Mouse (Mus musculus) CH12.LX (cell line): ENCODE data around the gene Cdyl. TPM values are rescaled to one million over a fixed set of nuclear protein-coding genes. Genes with fewer than 3 reads are reported as not detected.

ENCODE experiments used
- DNase-seq: peaks from one replicate; pipeline ENCODE4 v3.0.0-alpha.2; 2013; ENCODE audit errors: extremely low read depth
- H3K27ac ChIP-seq: 2 replicates; pipeline ENCODE4 v1.5.1; 2012; ENCODE audit warnings: low read depth, mild to moderate bottlenecking, control low read depth, moderate library complexity; ENCODE audit not compliant: insufficient read depth
- H3K27me3 ChIP-seq: replicated peaks from 2 replicates; pipeline ENCODE3; 2012; ENCODE audit warnings: inconsistent platforms
- H3K36me3 ChIP-seq, 2 experiments: replicated peaks in 1 of 2; 2 replicates each; pipeline versions ENCODE3 to v1.6.1; 2012; ENCODE audit warnings: inconsistent platforms in 1 of 2, low read length in 1 of 2, mild to moderate bottlenecking in 1 of 2, mixed read lengths in 1 of 2, moderate library complexity in 1 of 2; ENCODE audit not compliant: control insufficient read depth in 1 of 2, insufficient read depth in 1 of 2
- H3K4me1 ChIP-seq, 2 experiments: 2 replicates each; pipeline ENCODE4 v1.6.1; 2012; ENCODE audit warnings: inconsistent platforms in 1 of 2, moderate library complexity in 1 of 2; ENCODE audit not compliant: insufficient read depth in 2 of 2, control insufficient read depth in 1 of 2
- H3K4me2 ChIP-seq: 2 replicates; pipeline ENCODE4 v1.6.1; 2012; ENCODE audit warnings: low read depth, mild to moderate bottlenecking, control low read depth; ENCODE audit not compliant: poor library complexity, insufficient read depth, severe bottlenecking
- H3K4me3 ChIP-seq, 3 experiments: fragments of 150-350 bp in 1 of 3; sonication (generic) in 1 of 3; replicated peaks in 1 of 3; 2 replicates each; pipeline versions ENCODE3 to v1.5.1; 2011 to 2012; ENCODE audit warnings: low read depth in 2 of 3, low read length in 2 of 3, mild to moderate bottlenecking in 2 of 3, moderate library complexity in 2 of 3, control low read depth in 1 of 3, improper control_type of control experiment in 1 of 3, inconsistent platforms in 1 of 3, mixed read lengths in 1 of 3; ENCODE audit not compliant: poor library complexity in 1 of 3
- H3K79me2 ChIP-seq: replicated peaks from 2 replicates; pipeline ENCODE4 v1.6.1; 2012; ENCODE audit warnings: mild to moderate bottlenecking, moderate library complexity; ENCODE audit not compliant: control insufficient read depth, poor library complexity, insufficient read depth, severe bottlenecking; ENCODE audit errors: extremely low read depth
- H3K9ac ChIP-seq: 2 replicates; pipeline ENCODE4 v1.6.1; 2012; ENCODE audit warnings: low read depth, mild to moderate bottlenecking, control low read depth, moderate library complexity; ENCODE audit not compliant: insufficient read depth
- H3K9me3 ChIP-seq: replicated peaks from 2 replicates; pipeline ENCODE3; 2012; ENCODE audit warnings: low read length, inconsistent platforms, mixed read lengths
- CHD2 ChIP-seq: IDR thresholded peaks from 2 replicates; pipeline ENCODE4 v1.6.1; 2011; ENCODE audit warnings: low read length, improper control_type of control experiment
- GABPA ChIP-seq: IDR thresholded peaks from 2 replicates; pipeline ENCODE4 v1.6.1; 2012; ENCODE audit warnings: low read depth, low read length, improper control_type of control experiment, inconsistent platforms; ENCODE audit not compliant: insufficient replicate concordance
- HCFC1 ChIP-seq: IDR thresholded peaks from 2 replicates; pipeline ENCODE4 v1.6.1; 2012; ENCODE audit warnings: low read depth, mild to moderate bottlenecking, inconsistent platforms, low read length, improper control_type of control experiment
- JUN ChIP-seq: IDR thresholded peaks from 2 replicates; pipeline ENCODE4 v1.6.1; 2011; ENCODE audit warnings: low read depth, mild to moderate bottlenecking, low read length, improper control_type of control experiment, moderate library complexity; ENCODE audit not compliant: insufficient read depth
- JUND ChIP-seq: conservative IDR thresholded peaks from 2 replicates; pipeline ENCODE4 v1.6.1; 2011; ENCODE audit warnings: low read depth, low read length, improper control_type of control experiment
- KAT2A ChIP-seq: IDR thresholded peaks from 2 replicates; pipeline ENCODE4 v1.6.1; 2012; ENCODE audit warnings: low read length, improper control_type of control experiment, inconsistent platforms; ENCODE audit not compliant: insufficient replicate concordance
- MAFK ChIP-seq: IDR thresholded peaks from 2 replicates; pipeline ENCODE4 v1.6.1; 2011; ENCODE audit warnings: low read length, improper control_type of control experiment; ENCODE audit not compliant: insufficient replicate concordance
- MAZ ChIP-seq: IDR thresholded peaks from 2 replicates; pipeline ENCODE4 v1.6.1; 2012; ENCODE audit warnings: low read depth, mild to moderate bottlenecking, inconsistent platforms, low read length, improper control_type of control experiment, moderate library complexity
- MEF2A ChIP-seq: IDR thresholded peaks from 2 replicates; pipeline ENCODE4 v1.6.1; 2014; ENCODE audit warnings: low read depth, mild to moderate bottlenecking, inconsistent platforms, low read length, improper control_type of control experiment, borderline replicate concordance
- MXI1 ChIP-seq: IDR thresholded peaks from 2 replicates; pipeline ENCODE4 v1.6.1; 2011; ENCODE audit warnings: mild to moderate bottlenecking, low read depth, low read length, improper control_type of control experiment
- MYC ChIP-seq: IDR thresholded peaks from 2 replicates; pipeline ENCODE4 v1.6.1; 2011; ENCODE audit warnings: low read depth, mild to moderate bottlenecking, improper control_type of control experiment, low read length
- NELFE ChIP-seq: IDR thresholded peaks from 2 replicates; pipeline ENCODE4 v1.6.1; 2011; ENCODE audit warnings: low read depth, low read length, improper control_type of control experiment
- NRF1 ChIP-seq: IDR thresholded peaks from 2 replicates; pipeline ENCODE4 v1.6.1; 2014; ENCODE audit warnings: low read depth, mild to moderate bottlenecking, inconsistent platforms, low read length, improper control_type of control experiment, moderate library complexity
- PAX5 ChIP-seq: IDR thresholded peaks from 2 replicates; pipeline ENCODE4 v1.6.1; 2012; ENCODE audit warnings: low read length, inconsistent platforms, mixed read lengths
- RCOR1 ChIP-seq: conservative IDR thresholded peaks from 2 replicates; pipeline ENCODE4 v1.6.1; 2012; ENCODE audit warnings: low read depth, mild to moderate bottlenecking, inconsistent platforms, low read length, improper control_type of control experiment
- TBP ChIP-seq: conservative IDR thresholded peaks from 2 replicates; pipeline ENCODE4 v1.6.1; 2011; ENCODE audit warnings: low read depth, low read length, improper control_type of control experiment
- TCF12 ChIP-seq: IDR thresholded peaks from 2 replicates; pipeline ENCODE4 v1.6.1; 2014; ENCODE audit warnings: low read depth, mild to moderate bottlenecking, inconsistent platforms, low read length, improper control_type of control experiment
- UBTF ChIP-seq: IDR thresholded peaks from 2 replicates; pipeline ENCODE4 v1.6.1; 2012; ENCODE audit warnings: low read depth, mild to moderate bottlenecking, inconsistent platforms, low read length, improper control_type of control experiment, moderate library complexity
- ZKSCAN1 ChIP-seq: IDR thresholded peaks from 2 replicates; pipeline ENCODE4 v1.6.1; 2012; ENCODE audit warnings: low read depth, inconsistent platforms, low read length, improper control_type of control experiment, borderline replicate concordance
- ZNF384 ChIP-seq: IDR thresholded peaks from 2 replicates; pipeline ENCODE4 v1.6.1; 2012; ENCODE audit warnings: low read depth, low read length, improper control_type of control experiment, inconsistent platforms
- dilution Hi-C: fragments of 300-500 bp; cut with MboI; formaldehyde crosslinking; loops from 2 replicates; pipeline ENCODE4 v1.14.3; 2020; ENCODE audit warnings: low sequenced_read_pairs; ENCODE audit not compliant: extremely low pct_unique_long_range_greater_than_20kb, extremely low pct_ligation_motif_present
- in situ Hi-C: fragments of 300-500 bp; cut with MboI; formaldehyde crosslinking; loops from 3 replicates; pipeline ENCODE4 v1.14.3; 2019; ENCODE audit warnings: low sequenced_read_pairs, low pct_ligation_motif_present, low pct_unique_long_range_greater_than_20kb, mixed read lengths
- polyA plus RNA-seq: library from polyadenylated mRNA; unstranded; fragments of >175 nt; gene quantifications from 2 replicates; pipeline ENCODE4 v1.2.1, GENCODE M21; 2012; ENCODE audit warnings: low read depth; ENCODE audit not compliant: insufficient read length
- total RNA-seq, 2 experiments: library from RNA; depleted of rRNA; stranded (reverse); fragments of 300-350 nt in 1 of 2; fragments of >200 nt in 1 of 2; gene quantifications; 2 replicates each; pipeline ENCODE4 v1.2.3; 2012 to 2014

Cdyl gene
- total and polyA plus RNA-seq, 3 experiments: 5.7 to 9.1 (median 8.3) TPM

DNA sequence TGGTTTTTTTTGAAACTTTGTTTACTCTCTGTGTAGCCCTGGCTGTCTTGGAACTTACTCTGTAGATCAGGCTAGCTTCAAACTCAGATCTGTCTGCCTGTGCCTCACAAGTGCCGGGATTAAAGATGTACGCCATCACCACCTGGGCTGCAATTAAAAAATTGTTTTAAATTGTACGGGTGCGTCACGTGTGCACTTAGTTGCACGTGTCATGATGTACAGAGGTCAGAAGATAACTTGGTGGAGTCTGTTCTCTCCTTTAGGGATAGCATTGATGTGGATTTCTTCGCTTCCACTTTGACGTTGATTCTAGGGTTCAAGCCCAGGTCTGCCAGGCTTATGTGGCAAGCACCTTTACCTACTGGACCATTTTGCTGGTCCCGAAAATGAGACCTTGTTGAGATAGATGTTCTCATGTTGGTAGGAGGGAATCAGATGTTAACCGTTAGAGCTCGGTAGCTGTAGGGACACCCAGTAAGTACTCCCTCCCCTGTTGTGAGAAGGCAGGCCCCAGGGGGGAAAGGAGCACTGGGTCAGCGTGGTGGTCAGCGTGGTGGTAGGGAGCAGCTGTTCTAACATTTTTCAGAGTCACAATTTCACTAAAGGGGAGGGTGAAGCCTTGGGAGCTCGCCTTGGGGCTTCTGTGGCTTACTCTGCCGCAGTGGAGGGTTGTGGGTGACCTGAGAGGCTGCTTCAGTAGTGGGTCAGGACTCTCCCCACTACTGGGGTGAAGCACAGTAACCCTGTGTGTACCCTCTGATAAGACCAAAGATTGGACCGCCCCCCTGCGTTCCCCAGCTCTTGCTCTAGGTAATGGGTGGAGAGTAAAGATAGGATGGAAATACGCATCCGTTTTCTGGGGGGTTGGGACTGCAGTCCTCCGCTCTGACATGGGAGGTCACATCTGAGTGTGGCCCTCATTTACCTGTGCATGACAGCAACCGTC is 97.0 kb downstream of the Cdyl start:
- Histone ChIP-seq H3K27me3 (no peaks in the 10 kb centered on the region), H3K9me3 (no peaks in the 10 kb centered on the region), H3K27ac (no peak overlapping the region), H3K4me2 (no peak overlapping the region), H3K36me3 (peaks cover 0 to 10% of the 10 kb centered on the region in 2 experiments), H3K79me2 (peaks cover 3% of the 10 kb centered on the region), H3K4me3 (no peak overlapping the region), H3K9ac (no peak overlapping the region), H3K4me1 (peaks cover 4 to 42% of the 10 kb centered on the region in 2 experiments; a peak in 3 of 4 replicates)
- dilution Hi-C loops: no loop called here
- DNase-seq: no peak
- in situ Hi-C loops: loop anchor here (25.0 kb wide), 1 partner anchor 719 kb away; the partner anchor contains the start of gene Eci2
- TF ChIP-seq HCFC1: no peak
- TF ChIP-seq GABPA: no peak
- TF ChIP-seq MEF2A: no peak
- TF ChIP-seq ZKSCAN1: no peak
- no peak for TF ChIP-seq PAX5

DNA sequence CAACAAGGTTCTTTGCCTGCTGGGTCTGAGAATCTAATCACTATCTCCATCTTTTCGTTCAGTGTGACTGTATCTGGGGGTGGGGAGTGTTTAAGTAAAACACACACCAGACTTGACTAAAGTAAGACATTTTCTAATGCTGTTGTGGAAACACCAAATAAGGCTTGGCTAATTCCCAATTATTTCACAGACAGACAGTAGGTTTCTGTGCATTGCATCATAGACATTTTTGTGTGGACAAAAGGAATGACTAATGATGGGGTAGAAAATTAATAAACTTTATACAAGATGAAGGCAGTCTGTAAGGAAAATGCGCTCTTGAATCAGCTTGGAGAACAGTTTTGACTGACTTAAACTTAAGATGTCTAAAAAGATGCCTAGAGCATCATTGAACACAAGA is 100.7 kb downstream of the Cdyl start:
- Histone ChIP-seq H3K9me3 (no peaks in the 10 kb centered on the region), H3K4me3 (no peak overlapping the region), H3K27me3 (no peaks in the 10 kb centered on the region), H3K27ac (no peak overlapping the region), H3K36me3 (peaks cover 0 to 10% of the 10 kb centered on the region in 2 experiments), H3K4me2 (no peak overlapping the region; the same call in 1 of the 2 replicates), H3K9ac (no peak overlapping the region), H3K4me1 (peaks cover 0 to 19% of the 10 kb centered on the region in 2 experiments; a peak in 2 of 4 replicates), H3K79me2 (no peaks in the 10 kb centered on the region; the same call in 1 of the 2 replicates)
- dilution Hi-C loops (no loop called here), in situ Hi-C loops (loop anchor here (25.0 kb wide), 1 partner anchor 723 kb away; the partner anchor contains the start of gene Eci2)
- TF ChIP-seq GABPA (no peak), JUND (no peak), KAT2A (no peak), ZNF384 (no peak), MXI1 (no peak), HCFC1 (no peak), MYC (no peak), NRF1 (no peak), MAFK (no peak), TCF12 (no peak), RCOR1 (no peak), NELFE (no peak), MEF2A (no peak), TBP (no peak), CHD2 (no peak), JUN (no peak), UBTF (no peak), MAZ (no peak)
- DNase-seq: no peak
